Mouse (Mus musculus) monocyte, adult 5-6 weeks (primary cell): ENCODE measurements around the gene Sec22a. TPM values are rescaled to one million over a fixed set of nuclear protein-coding genes. Genes with fewer than 3 reads are reported as not detected.

ENCODE experiments used
- ATAC-seq: fragments of 153-309, 156-312 bp; replicated peaks from 2 replicates; pipeline ENCODE4 v1.8.0; 2017; ENCODE audit warnings: mild to moderate bottlenecking; ENCODE audit not compliant: low TSS enrichment, insufficient number of reproducible peaks, severe bottlenecking, poor library complexity, low FRiP score
- total RNA-seq: library from RNA; stranded (forward); fragments of 200-1000, 200-491, 200-594 nt; gene quantifications from 3 replicates; pipeline ENCODE4 v1.2.3, GENCODE M21; 2017

Sec22a gene
- total RNA-seq: 10.1 to 15.3 TPM (median 12.6 TPM) in 3 replicates

DNA sequence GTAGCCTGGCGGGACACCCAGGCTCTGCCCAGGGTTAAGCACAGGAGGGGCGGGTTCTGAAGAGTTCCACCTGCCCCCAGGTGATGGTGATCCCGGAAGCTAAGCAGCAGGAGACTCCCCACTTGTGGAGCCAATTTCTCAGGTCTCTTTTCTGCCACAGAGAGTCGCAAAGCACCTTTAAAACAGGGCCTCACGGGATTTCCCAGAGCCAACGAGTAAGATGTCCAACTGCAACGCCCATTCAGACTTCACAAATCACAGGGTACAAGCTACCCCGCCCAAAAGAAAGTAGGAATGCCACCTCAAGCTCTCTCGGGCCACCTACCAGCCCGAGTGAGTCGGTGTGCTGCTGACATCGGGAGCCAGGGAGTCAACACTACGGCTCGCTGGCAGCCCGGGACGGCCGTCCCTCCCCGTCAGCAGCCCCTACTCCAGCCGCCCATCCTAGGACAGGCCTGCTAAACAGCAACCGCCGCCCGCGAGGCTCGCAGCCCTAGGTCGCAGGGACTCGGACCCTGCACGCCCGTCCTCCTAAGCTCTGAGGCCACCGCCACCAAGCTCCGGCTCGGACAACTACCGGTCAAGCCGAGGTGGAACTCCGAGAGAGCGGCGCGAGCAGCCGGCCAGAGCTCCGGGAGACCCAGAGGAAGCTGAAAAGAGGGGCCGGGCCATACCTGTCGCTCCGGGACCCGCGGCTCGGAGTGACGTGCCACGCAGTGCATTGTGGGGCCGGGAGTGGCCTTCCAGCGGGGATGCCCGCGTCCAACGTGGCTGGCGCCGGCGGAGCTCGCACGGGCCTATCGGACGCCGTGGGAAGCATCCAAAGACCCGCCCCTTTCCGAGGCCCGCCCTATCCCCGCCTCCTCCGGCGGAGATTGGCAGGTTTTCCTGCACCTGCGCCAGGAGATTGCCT is at the start of gene Sec22a:
Gene Sec22a, minus strand, starts transcription at position 769 of the 913 bp plus-strand sequence.
- peak; percentile 89 for ATAC-seq

- ATAC-seq: no peak
Observed at GRCm38 (mm10) chr16:35406706-35407105, 43.0 kb upstream of the Sec22a start.

DNA sequence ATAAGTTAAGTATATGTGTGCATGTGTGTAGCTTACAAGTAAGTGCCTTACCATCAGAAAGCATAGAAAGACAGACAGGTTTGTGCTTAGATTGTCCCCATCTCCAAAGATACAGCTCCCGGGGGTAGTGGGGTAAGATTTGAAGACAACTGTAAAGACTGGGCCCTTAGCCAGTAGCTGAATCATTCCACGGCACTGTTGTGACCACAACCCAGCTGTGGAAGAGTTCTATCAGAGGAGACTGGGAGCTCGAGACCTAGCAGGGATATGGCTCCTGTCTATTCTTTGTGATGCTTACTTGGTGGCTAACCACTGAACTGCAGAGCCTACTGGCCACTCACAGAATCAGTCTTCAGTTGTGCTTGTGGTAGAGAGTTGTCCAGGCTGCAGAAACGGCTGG is 42.4 kb upstream of the Sec22a start:
- no peak for ATAC-seq

DNA sequence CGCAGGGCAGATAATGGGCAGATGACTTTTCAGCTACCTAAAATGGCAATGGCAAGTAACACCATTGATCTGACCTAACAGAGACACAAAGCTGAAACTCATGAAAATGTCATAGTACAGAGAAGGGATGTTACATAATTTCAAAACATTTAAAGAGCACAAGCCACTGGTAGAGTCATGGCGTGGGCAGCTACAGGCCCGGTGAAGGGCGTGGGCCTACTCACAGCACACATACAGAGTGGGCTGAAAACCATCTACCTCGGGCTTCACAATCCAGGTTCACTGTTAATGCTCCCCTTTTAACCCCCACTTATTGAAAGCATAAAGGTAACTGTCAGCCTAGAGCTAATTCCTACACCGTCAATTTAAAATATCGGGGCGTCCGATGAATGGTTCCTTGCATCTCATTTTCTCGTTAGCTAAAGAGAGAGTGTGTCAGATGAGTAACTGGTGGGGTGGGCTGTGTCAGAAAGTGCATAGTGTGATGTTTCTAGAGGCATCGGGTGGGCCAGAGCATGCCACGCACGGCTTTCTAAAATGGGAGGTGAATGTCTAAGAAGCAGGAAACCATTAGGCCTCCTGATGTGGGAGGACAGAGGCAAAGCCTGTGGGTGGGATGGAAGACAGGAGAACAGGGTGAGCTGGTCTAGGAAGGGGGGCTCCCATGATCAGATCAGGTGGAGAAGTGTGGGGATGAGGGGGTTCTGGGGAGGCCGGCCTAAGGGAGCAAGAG is 41.8 kb upstream of the Sec22a start:
- ATAC-seq: no peak

- ATAC-seq: no peak
Observed at GRCm38 (mm10) chr16:35404864-35405263, 41.1 kb upstream of the Sec22a start.

DNA sequence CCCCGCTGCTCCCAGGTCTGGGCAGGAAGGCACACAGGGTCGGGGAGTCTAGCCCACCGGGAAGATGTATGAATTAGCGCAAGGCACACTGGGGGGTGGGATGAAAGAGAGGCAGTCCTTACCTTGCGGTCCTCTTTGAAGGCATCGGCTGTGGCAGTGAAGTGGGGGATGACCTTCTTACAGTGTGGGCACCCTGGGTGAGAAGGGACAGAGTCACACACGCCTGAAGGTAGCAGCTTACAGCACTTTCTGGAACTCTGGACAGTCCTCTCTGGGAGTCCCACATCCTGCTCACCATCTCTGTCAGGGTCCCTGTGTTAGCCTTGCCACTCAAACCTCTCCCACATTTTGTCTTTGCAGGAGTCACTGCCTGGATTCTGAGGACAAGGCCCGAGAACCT is 40.2 kb upstream of the Sec22a start:
- ATAC-seq: no peak

DNA sequence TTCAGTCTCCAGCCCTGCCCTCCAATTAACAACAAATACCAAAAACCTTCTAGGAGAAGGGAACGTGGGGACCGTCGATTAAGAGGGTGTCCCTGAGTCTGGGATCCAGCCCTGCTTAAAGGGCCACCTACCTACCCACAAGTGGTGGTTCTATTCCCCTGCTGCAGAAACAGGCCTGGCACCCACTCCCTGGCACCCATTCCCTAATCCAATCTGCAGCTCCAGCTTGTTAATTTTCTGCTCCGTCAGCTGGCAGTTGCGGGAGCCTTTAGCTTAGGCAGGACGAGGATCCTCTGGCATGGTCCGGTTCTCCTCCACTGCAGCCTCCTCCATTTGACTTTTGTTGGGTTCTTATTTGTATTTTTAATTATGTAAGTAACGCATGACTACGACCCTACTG is 39.6 kb upstream of the Sec22a start:
- ATAC-seq: no peak

- no peak for ATAC-seq
Observed at GRCm38 (mm10) chr16:35392813-35393212, 29.1 kb upstream of the Sec22a start.

DNA sequence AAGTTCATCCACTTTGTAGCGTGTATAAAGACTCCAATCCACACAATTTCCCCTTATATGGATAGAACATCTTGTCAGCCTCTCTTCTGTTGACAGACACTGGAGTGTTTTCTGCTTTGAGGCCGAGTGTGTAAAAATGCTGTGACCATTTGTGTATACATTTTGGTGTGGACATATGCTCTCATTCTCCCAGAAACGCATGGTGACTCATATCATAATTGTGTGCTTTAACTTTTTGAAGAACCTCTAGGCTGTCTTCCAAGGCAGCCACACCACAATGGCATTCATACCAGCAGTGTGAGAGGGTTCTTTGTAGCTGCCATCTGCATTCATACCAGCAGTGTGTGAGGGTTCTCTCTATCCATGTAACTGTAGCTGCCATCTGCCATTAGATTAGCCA is 21.9 kb upstream of the Sec22a start:
- ATAC-seq: no peak

DNA sequence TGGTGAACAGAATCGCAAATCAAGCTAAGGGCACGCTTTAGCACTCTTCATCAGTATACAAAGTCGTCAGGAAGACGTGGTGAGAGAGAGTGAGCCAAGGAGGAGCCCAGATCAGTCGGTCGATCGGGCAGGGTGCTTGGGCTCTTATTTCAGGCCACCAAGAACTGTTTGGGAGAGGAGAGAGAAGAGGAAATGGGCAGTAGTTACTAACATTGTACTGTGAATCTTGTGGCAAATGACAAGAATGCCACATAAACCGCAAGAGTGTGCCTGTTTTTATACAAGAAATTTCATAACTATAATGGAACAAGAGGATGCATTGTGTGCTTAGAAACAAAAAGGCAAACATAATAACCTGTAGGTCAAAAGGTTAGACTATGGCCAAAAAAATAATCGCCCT is 16.3 kb upstream of the Sec22a start:
- ATAC-seq: no peak

DNA sequence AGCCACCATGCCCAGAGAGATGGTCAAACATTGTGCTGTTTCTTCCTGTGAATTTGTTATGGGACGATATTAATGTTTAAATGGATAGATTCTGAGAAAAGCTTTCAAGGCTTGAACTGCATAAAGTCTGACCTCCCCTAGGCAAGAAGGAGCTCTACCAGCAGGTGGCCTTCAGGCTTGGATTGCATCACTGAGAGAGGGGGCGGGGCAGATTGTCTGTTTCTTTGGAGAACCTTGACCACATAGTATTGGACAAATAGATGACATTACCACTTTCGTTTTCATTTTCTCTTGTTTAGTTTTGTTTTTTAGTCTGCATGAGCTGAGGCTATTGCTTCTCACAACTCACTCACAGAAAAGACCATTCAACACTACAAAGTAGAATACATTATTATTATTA is 15.6 kb upstream of the Sec22a start:
- ATAC-seq: no peak

GRCm38 (mm10) chr16:35364063-35364428 is 328 bp upstream of the Sec22a start:
- ATAC-seq: no peak

DNA sequence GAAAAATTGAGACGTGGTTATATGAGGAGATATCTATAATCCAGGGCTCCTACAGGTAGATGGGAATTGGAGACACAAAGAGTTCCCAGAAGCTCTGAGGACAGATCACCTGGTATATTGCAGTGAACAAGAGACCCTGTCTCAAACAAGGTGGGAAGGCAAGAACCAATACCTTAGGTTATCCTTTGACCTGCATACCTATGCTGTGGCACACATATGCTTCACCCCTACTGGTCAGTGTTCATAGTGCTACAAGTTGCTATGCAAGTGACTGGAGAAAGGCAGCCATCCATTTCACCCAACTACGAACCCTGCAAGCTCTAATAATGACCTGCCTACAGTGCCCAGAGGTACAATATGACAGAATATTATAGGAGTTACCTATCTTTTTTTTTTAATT is 1.5 kb downstream of the Sec22a start:
- ATAC-seq: no peak

DNA sequence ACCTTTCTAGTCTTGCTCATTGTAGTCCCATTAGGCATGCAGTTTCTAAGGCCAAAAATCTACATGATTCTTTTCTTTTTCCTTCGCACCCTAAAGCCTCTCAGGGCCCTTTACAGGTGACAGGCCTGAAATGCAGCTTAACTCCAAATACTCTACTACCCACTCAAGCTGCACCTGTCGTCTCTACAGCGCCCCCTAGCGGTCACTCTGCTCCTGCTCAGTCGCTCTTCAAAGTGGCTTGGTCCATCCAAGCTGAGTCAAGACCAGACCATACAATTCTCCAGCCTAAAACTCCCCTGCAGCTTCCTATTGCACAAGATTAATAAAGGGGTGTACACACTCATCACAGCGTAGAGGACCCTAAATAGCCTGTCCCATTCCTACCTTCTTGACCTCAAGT is 3.1 kb downstream of the Sec22a start:
- ATAC-seq: peak; percentile 33; the same call in 1 of the 2 replicates

DNA sequence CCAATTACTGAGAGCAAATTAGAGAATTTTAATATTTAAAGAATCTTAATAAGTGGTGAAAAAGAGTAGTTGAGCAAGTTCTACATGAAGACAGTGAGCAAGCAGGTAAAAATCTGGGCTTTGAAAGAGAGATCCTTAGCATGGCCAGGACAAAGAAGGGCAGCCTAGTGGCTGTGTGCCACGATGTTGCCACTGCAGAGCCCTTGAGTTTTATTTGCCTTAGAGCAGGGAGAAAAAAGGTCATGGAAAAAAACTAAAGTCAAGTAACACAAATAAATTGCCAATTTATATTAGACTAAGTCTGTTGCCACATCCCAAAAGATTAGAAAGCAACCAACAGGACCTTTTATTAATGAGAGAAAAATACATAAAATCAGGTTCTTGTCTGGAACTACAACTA is 6.3 kb downstream of the Sec22a start:
- no peak for ATAC-seq

DNA sequence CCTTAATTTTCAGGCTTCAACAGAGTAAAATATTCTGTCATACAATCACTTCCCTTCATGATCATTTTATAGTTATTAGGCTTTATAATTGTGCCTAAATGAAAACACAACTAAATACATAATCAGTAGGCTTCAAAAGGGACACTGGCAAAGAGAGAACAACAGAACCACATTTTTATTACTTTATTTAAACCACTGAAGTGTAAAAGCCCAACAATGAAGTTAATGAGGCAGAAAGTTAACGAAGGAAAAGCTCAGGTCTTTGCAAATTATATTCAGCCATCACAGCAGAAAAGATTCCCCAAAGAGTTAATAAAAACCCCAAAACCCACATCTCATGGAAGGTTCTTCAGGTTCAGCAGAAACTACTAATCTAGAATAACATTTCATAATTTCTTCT is 33.3 kb downstream of the Sec22a start:
- no peak for ATAC-seq

DNA sequence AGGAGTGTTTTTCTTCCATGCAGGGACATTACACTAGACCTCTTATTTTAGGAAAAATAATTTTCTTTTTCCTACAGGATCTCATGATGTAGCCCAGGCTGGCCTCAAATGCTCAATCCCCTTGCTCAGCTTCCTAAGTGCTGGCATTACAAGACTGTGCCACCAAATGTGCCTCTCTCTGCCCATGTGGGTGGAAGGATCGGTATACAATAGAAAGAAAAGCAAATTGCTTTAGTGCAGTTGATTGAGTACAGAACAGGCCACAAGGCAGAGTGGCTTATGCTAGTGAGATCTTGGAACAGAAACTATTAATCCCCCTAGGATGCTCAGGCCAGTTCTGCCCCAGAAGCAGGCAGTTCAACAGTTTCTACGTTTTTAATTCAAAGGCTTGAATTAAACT is 43.9 kb downstream of the Sec22a start:
- no peak for ATAC-seq

DNA sequence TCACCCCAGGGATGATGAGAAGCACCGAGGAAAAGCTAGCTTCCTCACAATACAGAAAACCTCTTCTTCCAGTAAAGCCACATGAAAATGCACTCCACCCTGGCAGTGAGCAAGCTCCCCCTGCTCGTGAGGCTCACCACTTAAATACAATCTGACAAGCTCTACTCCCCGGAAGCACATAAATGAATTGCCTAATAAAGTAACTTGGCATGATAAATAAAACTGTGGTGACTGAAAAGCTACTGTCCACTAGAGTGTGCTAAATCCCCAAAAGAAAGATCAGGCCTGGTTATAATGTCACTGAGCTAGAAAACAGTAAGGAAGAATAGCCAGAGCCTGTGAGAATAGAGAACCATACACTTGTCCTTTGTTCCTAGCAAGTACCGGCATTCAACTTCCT is 44.4 kb downstream of the Sec22a start:
- no peak for ATAC-seq

GRCm38 (mm10) chr16:35318397-35318796 is 45.3 kb downstream of the Sec22a start:
- no peak for ATAC-seq

GRCm38 (mm10) chr16:35317460-35317859 is 46.3 kb downstream of the Sec22a start:
- ATAC-seq: no peak
